Mouse (Mus musculus): ENCODE results near the gene G6pc3. TPM values are rescaled to one million over a fixed set of nuclear protein-coding genes. Genes with fewer than 3 reads are reported as not detected.

G6pc3 gene
- total RNA-seq (2023), result 29.7 TPM

DNA sequence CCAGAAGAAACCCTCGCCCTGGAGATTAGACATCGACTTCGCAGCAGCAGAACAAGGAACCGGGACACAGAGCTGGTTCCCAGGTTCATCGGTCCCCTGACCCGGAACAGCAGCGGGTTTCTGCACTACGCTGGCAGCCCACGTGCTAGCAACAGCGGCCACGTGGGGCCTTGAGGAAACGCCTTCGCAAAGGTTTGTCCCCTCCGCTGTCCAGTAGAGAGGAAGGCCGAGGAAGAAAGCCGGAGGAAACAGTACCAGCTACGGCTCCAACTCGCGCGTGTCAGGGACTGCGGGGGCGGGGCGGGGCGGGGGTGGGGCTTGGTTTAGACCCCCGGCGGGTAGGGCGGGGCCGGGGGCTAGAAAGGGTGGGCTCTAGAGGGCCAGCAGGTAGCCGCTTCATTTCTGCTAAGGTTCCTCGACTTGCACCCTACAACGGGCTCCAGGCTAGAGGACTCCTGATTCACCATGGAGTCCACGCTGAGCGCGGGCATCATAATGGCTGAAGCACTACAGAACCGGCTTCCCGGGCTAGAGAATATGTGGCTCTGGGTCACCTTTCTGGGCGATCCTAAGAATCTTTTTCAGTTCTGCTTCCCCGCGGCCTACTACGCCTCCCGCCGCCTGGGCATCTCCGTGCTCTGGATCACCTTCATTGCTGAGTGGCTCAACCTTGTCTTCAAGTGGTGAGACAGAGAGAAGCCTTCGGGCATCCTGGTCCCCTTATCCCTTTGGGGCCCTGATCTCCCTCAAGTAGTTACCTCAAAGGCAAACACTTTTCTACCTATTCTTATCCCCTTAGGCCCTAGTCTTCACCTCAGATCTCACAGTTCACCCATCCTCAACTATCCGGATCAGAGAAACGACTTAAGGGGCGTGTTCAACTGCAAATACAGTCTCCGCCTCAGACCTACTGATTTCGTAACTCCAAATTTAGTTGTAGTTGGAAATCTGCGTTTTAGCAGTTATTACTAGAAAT is at the start of gene G6pc3:
G6pc3 (plus strand) TSS at position 160 of the 976 bp plus-strand sequence.

GRCm38 (mm10) chr11:102145471-102146001 is 43.9 kb upstream of the G6pc3 start, which contains the start of gene Nags:
Nags (plus strand) TSS chr11:102145513.

DNA sequence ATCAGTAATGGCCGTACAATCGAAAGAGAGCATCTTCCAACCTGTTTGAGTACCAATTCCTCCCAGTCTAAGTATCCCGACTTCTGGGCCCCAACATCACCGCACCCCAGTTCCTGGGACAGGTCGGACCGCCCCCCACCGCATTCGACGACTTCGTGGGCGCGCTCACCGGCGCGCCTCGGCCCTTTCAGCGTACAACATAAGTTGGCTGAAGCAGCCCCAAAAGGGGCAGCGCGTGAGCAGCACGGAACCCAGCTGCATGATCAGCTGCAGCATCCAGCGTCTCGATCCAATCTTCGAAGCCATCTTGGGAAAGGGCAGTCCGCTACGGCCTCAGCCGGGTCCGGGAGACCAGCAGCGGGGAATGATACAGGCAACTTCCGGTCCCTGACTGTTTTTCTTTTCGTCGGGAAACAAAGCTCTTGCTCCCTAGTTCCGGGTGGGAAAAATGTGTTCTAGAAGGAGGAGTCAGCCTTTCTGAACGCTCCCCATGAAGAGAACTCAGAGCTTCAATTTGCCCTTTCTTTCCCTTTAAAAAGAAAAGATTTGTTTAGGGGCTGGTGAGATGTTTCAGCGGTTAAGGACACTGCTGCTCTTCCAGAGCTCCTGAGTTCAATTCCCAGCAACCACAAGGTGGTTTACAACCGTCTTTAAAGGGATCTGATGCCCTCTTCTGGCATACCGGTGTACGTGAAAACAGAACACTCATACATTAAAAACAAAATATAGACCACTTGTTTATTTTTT is 33.2 kb upstream of the G6pc3 start, which contains the start of gene Tmem101:
Tmem101 (minus strand) TSS at position 366 of the 747 bp plus-strand sequence.

DNA sequence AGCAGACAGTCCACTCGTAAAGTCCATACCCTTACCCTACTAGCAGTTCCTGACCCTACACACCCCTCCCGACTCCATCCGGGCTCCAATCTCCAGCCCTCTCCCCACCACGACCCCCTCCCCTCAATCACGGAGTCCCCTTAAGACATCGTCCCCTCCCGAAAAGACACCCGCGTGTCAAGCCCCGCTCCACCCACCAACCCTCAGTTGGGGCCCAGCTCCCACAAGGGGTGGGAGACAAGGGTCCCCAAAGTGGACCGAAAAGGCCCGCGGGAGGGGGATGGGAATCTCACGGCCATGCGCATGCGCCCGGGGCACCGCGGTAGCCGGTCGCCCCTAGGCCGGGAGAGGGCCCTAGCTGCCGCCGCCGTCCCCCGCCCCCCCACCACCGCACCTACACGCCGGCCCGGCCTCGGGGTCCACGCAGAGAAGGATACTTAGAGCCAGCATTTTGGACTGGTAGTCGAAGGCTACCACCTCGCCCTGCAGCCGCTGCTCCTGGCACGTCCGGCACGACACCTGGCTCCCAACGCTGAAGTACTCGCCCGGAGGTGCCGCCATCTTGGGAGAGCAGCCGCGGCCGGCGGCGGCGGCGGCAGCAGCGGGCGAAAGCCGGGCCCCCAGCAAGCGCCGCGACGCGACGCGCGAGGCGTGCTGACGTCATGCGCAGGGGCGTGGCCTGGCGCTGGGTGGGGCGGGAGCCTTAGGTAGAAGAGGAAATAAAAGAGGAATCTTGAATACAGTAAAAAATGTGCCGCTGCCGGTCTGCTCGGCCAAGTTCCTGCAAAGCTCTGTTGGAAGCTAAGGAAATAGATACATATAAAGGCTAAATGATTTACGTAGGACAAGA is 4.5 kb upstream of the G6pc3 start, which contains the start of gene Lsm12:
Lsm12 (minus strand) TSS at position 651 of the 850 bp plus-strand sequence.

GRCm38 (mm10) chr11:102230006-102230741 is 40.8 kb downstream of the G6pc3 start, which contains the start of gene Hdac5:
Hdac5 (minus strand) TSS chr11:102230166.

Other genes with a start within 250 kb of the G6pc3 start
- not detected for gene Sost, start 222.6 kb upstream of the G6pc3 start, total RNA-seq (2023)
- not detected for gene Cfap97d1, start 205.3 kb upstream of the G6pc3 start, total RNA-seq (2023)
- 2.3 TPM for gene Dusp3, start 202.6 kb upstream of the G6pc3 start, total RNA-seq (2023)
- not detected for gene Mpp3, start 161.2 kb upstream of the G6pc3 start, total RNA-seq (2023)
- gene Cd300lg, start 148.1 kb upstream of the G6pc3 start, total RNA-seq (2023), result not detected
- gene Mpp2, start 101.1 kb upstream of the G6pc3 start, total RNA-seq (2023), result 2.8 TPM
- gene Ppy, start 88.3 kb upstream of the G6pc3 start, total RNA-seq (2023), result not detected
- not detected for gene Pyy, start 81.8 kb upstream of the G6pc3 start, total RNA-seq (2023)
- not detected for gene Nags, start 44.1 kb upstream of the G6pc3 start, total RNA-seq (2023)
- 11.1 TPM for gene Tmem101, start 33.2 kb upstream of the G6pc3 start, total RNA-seq (2023)
- 48.7 TPM for gene Lsm12, start 4.3 kb upstream of the G6pc3 start, total RNA-seq (2023)
- 147 TPM for gene Hdac5, start 40.5 kb downstream of the G6pc3 start, total RNA-seq (2023)
- gene BC030867, start 59.3 kb downstream of the G6pc3 start, total RNA-seq (2023), result not detected
- gene Asb16, start 79.1 kb downstream of the G6pc3 start, total RNA-seq (2023), result not detected
- gene Tmub2, start 95.3 kb downstream of the G6pc3 start, total RNA-seq (2023), result 36.2 TPM
- gene Atxn7l3, start 107.0 kb downstream of the G6pc3 start, total RNA-seq (2023), result 80.0 TPM
- gene Ubtf, start 130.1 kb downstream of the G6pc3 start, total RNA-seq (2023), result 126 TPM
- gene Slc4a1, start 176.6 kb downstream of the G6pc3 start, total RNA-seq (2023), result 0.74 TPM
- gene Rundc3a, start 203.8 kb downstream of the G6pc3 start, total RNA-seq (2023), result 4.7 TPM
- gene Slc25a39, start 218.3 kb downstream of the G6pc3 start, total RNA-seq (2023), result 37.5 TPM
- gene Grn, start 240.7 kb downstream of the G6pc3 start, total RNA-seq (2023), result 16.7 TPM

Data from CD4-positive naive resting alpha-beta T cell, adult 57 days (primary cell).